Mouse (Mus musculus) forebrain, embryonic 10.5 days (tissue): ENCODE data around the gene Exoc5. TPM values are rescaled to one million over a fixed set of nuclear protein-coding genes. Genes with fewer than 3 reads are reported as not detected.

Source experiments
- DNase-seq: peaks from one replicate; pipeline ENCODE4 v3.0.0-alpha.2; 2017; ENCODE audit warnings: low spot score; ENCODE audit errors: extremely low spot score
- H3K27ac ChIP-seq: fragments of 300-500 bp; sonication (generic); 2 replicates; pipeline ENCODE4 v1.5.1; 2016; ENCODE audit warnings: mild to moderate bottlenecking
- H3K27me3 ChIP-seq: fragments of 300-500 bp; sonication (generic); 2 replicates; pipeline ENCODE4 v1.6.1; 2016; ENCODE audit warnings: mild to moderate bottlenecking; ENCODE audit not compliant: poor library complexity, severe bottlenecking
- H3K36me3 ChIP-seq: fragments of 300-500 bp; sonication (generic); replicated peaks from 2 replicates; pipeline ENCODE4 v1.6.1; 2016; ENCODE audit warnings: mild to moderate bottlenecking, moderate library complexity
- H3K4me1 ChIP-seq: fragments of 300-500 bp; sonication (generic); 2 replicates; pipeline ENCODE4 v1.6.1; 2016
- H3K4me3 ChIP-seq: fragments of 300-500 bp; sonication (generic); 2 replicates; pipeline ENCODE4 v1.5.1; 2016; ENCODE audit warnings: mild to moderate bottlenecking, moderate library complexity
- H3K9me3 ChIP-seq: fragments of 300-500 bp; sonication (generic); 2 replicates; pipeline ENCODE4 v1.6.1; 2016; ENCODE audit warnings: mild to moderate bottlenecking, moderate library complexity
- WGBS: fragments of 180-500 bp; shearing (Covaris S2); methylation state at CpG from one replicate; pipeline ENCODE4 v1.1.7; 2016; 5-methylcytosine and 5-hydroxymethylcytosine counted together
- polyA plus RNA-seq: library from polyadenylated mRNA; unstranded; fragments of >200 nt; fragmentation: Nextera tagmentation; extraction: Ambion mirVana; gene quantifications from 2 replicates; pipeline ENCODE4 v1.2.1, GENCODE M21; 2016

Exoc5 gene
- polyA plus RNA-seq, 1 experiment from 2014 or later: 66.8 TPM

DNA sequence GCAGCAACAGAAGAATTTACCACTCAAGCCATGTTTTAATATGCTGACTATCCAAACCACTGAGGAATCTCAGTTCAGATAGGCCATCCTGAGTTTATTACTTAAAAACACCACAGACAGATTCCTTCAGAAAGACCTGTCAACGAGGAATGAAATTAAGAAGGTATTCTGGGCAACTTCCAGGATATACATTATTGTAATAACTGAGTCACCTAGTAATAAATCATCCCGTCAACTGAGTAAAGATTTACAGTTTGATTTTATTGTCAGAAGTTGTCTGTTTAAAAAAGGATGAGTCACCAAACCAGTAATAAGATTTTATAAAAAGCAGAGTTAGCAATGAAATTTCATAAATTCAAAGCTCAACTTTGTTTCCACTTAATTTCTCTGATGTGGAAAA lies 2.6 kb downstream of the Exoc5 start:
- Histone ChIP-seq H3K4me1 (peaks cover 30% of the 10 kb centered on the region), H3K27me3 (no peaks in the 10 kb centered on the region), H3K9me3 (no peaks in the 10 kb centered on the region), H3K4me3 (no peak overlapping the region), H3K27ac (no peak overlapping the region), H3K36me3 (peaks cover 11% of the 10 kb centered on the region)
- WGBS: 86% methylated on average over 2 of the region's 2 CpGs
- no peak for DNase-seq

DNA sequence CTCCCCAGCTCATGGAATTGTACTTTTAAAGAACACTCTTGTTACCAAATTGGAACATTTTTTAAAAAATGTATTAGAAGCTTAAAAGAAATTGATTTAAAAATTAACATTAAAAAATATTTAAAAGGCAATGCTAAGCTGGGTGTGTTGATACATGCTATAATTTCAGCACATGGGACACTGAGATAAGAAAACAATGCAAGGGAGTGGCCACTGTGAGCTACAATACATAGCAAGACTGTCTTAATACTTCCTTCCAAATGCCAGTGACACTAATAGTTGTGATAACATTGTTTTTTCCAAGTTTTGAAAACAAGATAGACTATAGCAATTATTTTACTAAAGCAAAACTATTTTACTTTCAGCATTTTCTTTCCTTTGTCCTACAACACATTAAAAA lies 17.0 kb downstream of the Exoc5 start:
- DNase-seq: no peak
- H3K27me3 ChIP-seq: no peaks in the 10 kb centered on the region
- H3K4me1 ChIP-seq: no peaks in the 10 kb centered on the region

DNA sequence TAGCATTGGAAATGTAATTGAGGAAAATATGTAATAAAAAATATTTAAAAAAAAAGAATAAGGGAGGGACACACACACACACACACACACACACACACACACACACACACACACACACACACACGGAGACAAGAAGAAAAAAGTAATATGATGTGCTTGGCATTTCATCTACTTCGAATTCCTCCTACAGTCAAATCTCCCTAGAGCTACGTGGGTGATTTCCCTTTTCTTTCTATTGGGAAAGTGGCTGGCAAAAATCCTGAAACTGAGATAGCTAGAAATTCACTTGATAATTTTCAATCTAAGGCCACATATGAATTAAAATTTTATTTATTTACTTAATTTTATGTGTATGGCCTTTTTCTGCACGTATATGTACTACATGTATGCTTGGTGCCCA lies 20.8 kb downstream of the Exoc5 start:
- Histone ChIP-seq H3K9me3 (no peaks in the 10 kb centered on the region), H3K36me3 (peaks cover 46% of the 10 kb centered on the region), H3K27ac (no peak overlapping the region), H3K27me3 (no peaks in the 10 kb centered on the region), H3K4me1 (no peaks in the 10 kb centered on the region), H3K4me3 (no peak overlapping the region)
- DNase-seq: no peak
- 87% methylated on average over 4 of the region's 4 CpGs for WGBS

More for the DNA sequence above, 17.0 kb downstream of the Exoc5 start:
- Histone ChIP-seq H3K36me3 (peaks cover 39% of the 10 kb centered on the region), H3K9me3 (no peaks in the 10 kb centered on the region), H3K27ac (no peak overlapping the region), H3K4me3 (no peak overlapping the region)

DNA sequence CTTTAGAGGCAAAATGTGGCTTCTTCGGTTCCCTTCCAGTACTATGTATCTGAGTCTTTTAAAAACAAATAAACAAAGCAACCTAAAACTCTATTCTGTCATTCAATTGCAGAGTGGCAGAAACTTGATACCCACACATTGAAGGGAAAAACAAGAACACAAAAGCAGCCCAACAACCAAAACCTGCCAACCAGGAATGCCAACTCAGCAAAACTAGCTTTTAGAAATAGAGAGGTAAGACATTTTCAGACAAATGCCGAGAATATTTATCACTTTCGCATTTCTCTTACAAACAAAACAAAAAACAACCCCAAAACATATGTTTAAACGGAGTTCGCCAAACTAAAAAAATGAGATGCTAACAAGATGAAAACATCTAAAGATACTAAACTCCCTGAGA lies 37.5 kb downstream of the Exoc5 start:
- Histone ChIP-seq H3K4me1 (no peaks in the 10 kb centered on the region), H3K36me3 (peaks cover 77% of the 10 kb centered on the region), H3K9me3 (peaks cover 5% of the 10 kb centered on the region), H3K27me3 (no peaks in the 10 kb centered on the region), H3K4me3 (no peak overlapping the region), H3K27ac (no peak overlapping the region)
- WGBS: 94% methylated on average over 5 of the region's 5 CpGs
- DNase-seq: no peak

DNA sequence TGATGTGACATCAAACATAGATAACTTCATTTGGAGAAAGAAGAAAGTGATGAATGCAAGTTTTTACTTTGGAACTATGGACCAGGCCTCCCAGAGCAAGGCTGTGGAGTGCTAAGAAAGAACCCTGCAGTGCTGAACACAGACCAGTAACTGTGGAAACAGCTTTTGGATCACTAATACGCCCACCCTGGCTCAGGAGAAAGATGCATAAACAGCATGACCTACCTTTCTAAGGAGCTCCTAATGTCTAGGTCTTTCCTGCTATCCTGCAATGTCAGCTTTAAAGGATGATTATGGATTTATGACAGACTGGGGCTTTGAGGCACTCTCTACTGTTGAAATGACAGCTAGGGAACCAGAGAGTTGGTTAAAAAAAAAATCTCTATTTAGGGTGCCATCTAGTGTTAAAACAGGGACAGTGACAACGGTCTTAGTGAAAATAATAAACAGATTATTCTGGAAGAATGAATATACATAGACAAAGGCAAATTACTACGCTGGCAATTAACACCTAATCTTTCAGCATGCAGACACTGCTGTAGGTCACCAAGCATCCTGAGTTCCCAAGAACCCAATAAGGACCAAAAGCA lies 38.6 kb downstream of the Exoc5 start:
- Histone ChIP-seq H3K4me1 (no peaks in the 10 kb centered on the region), H3K27ac (no peak overlapping the region), H3K4me3 (no peak overlapping the region), H3K36me3 (peaks cover 72% of the 10 kb centered on the region), H3K27me3 (no peaks in the 10 kb centered on the region), H3K9me3 (peaks cover 5% of the 10 kb centered on the region)
- 76% methylated on average over 3 of the region's 3 CpGs for WGBS
- no peak for DNase-seq

DNA sequence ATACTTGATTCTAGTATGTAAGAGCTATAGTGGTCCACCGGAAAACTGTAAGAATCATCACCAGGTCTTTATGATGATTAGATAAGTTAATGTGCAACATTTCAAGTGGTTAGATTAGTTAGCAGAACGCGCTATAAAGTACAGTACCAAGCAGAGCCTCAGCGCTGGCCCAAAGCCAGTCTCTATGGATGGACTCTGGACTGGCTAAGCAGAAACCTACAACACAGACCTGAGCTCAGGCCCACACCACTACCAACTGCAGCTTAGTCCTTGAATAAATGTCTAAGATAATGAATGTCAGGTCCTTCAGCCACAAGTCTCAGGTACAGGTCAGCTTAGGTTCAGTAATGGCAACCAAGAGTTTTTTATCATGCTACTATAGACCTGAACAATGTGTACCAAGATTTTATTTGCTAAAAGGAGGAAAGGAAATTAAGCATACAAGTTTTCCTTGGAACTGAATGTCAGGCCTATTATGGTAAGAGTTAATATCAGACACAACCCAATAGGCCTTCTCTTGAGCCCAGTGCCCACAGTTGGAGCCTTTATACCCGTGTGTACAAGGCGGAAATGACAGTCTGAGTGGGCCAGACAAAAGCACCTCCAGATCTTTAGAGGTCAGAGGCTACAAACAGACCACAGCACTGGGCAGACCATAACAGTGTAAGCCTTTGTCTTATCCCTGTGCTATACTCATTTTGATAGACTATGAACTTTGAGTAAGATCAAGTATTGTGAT lies 39.2 kb downstream of the Exoc5 start:
- H3K27me3 ChIP-seq: no peaks in the 10 kb centered on the region
- H3K4me1 ChIP-seq: no peaks in the 10 kb centered on the region
- DNase-seq: no peak
- WGBS: 91% methylated on average over 6 of the region's 6 CpGs
- H3K27ac ChIP-seq: no peak overlapping the region
- peaks cover 72% of the 10 kb centered on the region for H3K36me3 ChIP-seq
- H3K9me3 ChIP-seq: peaks cover 5% of the 10 kb centered on the region
- no peak overlapping the region for H3K4me3 ChIP-seq

DNA sequence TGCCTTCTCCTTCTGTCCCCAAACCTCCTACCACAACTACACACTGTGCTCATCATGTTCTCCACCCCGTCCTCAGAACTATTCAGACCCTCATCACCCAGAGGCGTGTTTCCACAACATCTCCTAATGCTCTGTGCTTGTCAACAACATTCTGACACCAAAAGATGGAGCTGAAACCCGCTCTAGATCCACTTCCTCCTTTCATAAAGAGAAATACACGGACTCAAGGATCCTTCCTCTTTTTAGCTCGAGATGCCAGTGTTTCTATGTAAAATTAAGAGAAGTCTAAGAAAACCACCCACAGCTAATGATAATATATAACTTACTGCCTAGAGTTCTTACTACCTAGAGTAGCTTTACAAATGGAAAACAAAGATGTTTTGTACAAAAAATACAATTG lies 46.7 kb downstream of the Exoc5 start:
- WGBS: 93% methylated on average over 5 of the region's 5 CpGs
- H3K9me3 ChIP-seq: no peaks in the 10 kb centered on the region
- no peak overlapping the region for H3K27ac ChIP-seq
- peaks cover 77% of the 10 kb centered on the region for H3K36me3 ChIP-seq
- no peak for DNase-seq
- H3K4me1 ChIP-seq: no peaks in the 10 kb centered on the region
- no peak overlapping the region for H3K4me3 ChIP-seq
- no peaks in the 10 kb centered on the region for H3K27me3 ChIP-seq

DNA sequence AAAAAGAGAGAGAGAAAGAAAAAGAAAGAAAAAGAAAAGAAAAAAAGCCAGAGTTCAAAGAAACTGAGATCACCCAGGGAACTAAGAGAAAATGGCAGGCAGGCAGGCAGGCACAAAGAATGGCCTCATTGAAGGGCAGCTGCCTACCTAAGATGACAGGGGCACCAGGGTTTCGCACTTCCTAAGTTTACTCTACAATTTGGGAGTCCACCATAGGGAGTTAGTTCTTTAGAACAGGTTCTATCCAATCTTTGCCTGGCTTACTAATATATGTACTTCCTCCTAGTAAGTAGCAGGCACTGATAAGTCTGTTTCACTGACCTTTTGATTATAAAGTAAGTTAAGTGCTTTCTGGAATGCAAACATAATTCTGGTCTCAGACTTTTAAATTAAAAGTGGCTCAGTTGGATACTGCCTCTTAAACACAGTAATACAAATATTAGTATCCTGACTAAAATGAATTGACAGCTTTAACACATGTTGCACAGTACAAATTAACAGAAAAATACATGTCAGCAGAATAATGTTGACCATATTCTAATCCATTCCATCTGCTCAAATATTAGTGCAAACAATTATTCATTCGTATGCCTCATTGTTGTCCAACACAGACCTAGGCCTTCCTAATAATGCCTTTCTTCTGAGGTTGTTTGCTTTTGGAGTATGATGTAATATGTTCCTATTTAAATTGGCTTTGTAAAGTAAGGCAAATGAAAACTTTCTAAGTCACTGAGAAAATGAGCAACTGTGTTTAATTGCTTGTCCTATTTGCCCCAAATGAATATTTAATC lies 57.9 kb downstream of the Exoc5 start:
- no peaks in the 10 kb centered on the region for H3K27me3 ChIP-seq
- 88% methylated on average over 2 of the region's 2 CpGs for WGBS
- no peaks in the 10 kb centered on the region for H3K4me1 ChIP-seq
- no peak for DNase-seq
- H3K4me3 ChIP-seq: no peak overlapping the region
- H3K36me3 ChIP-seq: peaks cover 16% of the 10 kb centered on the region
- H3K27ac ChIP-seq: no peak overlapping the region
- H3K9me3 ChIP-seq: no peaks in the 10 kb centered on the region

DNA sequence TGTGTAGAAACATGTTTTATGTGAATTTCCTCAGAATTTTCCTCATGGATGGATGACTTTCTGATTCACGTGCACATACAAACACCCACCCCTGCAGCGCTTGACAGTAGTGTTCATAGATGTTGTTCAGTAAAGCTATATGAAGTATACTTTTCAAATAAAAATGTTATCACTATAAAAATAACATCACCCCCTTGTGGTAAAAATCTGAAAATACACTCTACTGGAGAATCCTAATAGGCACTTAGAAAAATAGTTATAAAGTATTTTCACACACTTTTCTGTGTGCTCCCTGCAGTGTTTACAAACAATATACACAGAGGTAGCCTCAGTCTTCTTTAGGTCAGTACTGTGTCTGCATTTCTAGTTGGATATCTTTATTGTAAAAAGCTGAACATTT lies 58.5 kb downstream of the Exoc5 start:
- Histone ChIP-seq H3K27ac (no peak overlapping the region), H3K4me3 (no peak overlapping the region), H3K4me1 (no peaks in the 10 kb centered on the region), H3K9me3 (no peaks in the 10 kb centered on the region), H3K27me3 (no peaks in the 10 kb centered on the region), H3K36me3 (peaks cover 12% of the 10 kb centered on the region)
- WGBS: 91% methylated on average over 2 of the region's 2 CpGs
- DNase-seq: no peak

DNA sequence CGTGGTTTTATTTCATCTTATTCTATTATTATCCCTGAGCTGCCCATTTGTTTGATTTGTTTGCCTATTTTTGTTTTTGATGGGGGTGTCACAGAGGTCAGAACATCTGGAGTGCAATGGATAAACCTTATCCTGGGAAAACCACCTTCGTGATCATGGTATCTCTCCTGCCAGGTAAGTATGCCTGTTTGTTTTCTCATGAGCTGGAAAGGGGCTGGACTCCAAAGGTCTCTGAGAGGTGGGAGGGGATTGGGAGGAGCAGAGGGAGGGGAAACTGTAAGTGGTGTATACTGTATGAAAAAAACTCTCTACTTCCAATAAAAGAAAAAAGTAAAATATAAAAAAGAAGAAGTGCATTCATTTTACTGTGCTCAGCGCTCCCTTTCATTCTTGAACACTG lies 64.8 kb downstream of the Exoc5 start:
- WGBS: 85% methylated on average over 3 of the region's 3 CpGs
- Histone ChIP-seq H3K27me3 (no peaks in the 10 kb centered on the region), H3K4me3 (no peak overlapping the region), H3K9me3 (no peaks in the 10 kb centered on the region), H3K36me3 (no peaks in the 10 kb centered on the region), H3K4me1 (no peaks in the 10 kb centered on the region), H3K27ac (no peak overlapping the region)
- DNase-seq: no peak

DNA sequence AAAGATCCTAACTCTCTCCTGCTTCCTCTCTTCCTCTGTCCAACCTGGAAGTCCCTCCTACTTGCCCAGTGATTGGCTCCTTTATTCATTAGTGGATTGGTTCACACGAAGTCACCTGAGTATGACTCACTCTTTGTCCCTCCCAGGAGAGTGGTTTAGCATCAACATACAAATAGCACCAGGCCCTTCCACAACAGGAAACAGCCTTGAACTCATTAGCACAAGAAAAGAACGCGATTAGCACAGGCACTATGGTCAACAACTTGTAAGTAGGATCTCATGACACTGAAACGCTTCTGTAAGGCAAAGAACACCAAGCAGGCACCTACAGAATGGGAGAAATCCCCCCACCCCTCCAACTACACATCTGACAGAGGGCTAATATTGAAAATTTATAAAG lies 67.7 kb downstream of the Exoc5 start:
- Histone ChIP-seq H3K4me1 (no peaks in the 10 kb centered on the region), H3K4me3 (no peak overlapping the region), H3K36me3 (no peaks in the 10 kb centered on the region), H3K27me3 (no peaks in the 10 kb centered on the region), H3K9me3 (no peaks in the 10 kb centered on the region), H3K27ac (no peak overlapping the region)
- no peak for DNase-seq
- 51% methylated on average over 4 of the region's 4 CpGs for WGBS

DNA sequence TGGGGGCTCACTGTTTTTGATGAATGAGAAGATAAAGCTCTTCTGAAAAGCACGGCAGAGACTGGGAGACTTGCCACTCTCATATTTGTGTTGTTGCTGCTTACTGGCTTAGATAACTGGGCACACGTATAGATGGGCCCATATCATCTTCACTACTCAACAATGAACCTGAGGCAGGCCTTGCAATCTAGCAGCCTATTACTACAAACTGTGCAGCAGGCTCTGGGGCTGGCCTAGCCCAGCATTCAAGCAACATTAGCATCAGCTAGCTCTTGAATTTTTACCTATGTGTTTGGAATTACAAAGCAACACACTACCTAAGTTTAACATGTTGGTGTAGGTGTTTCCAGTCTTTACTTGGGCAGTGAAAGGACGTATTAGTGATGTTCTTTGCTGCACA lies 72.6 kb downstream of the Exoc5 start:
- Histone ChIP-seq H3K9me3 (no peaks in the 10 kb centered on the region), H3K4me3 (no peak overlapping the region), H3K27ac (no peak overlapping the region), H3K4me1 (peaks cover 32% of the 10 kb centered on the region), H3K27me3 (no peaks in the 10 kb centered on the region; the same call in 1 of the 2 replicates), H3K36me3 (no peaks in the 10 kb centered on the region)
- WGBS: 89% methylated on average over 3 of the region's 3 CpGs
- no peak for DNase-seq

DNA sequence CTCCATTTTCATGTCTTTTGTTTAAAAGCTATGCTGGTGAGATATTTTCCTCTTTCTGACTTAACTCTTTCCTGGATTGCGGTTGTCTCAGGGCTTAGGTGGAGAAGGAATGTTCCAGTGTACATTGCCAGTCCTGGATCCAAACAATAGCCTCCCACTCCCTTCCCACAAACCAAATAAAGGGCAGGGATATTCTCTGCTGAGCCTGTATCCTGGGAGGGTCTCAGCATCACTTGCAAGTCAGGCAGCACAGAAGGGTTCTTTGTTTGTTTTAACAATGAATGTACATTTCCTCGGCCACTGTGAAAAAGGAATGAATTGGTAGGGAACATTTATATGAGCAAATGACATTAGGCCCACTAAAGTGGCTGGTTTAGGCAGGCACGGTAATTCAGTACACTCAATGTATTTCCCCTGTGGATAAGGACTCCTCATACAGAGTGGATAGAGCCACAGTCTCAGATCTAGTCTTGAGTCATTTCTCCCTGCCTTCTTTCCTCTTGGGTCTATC lies 74.3 kb downstream of the Exoc5 start:
- Histone ChIP-seq H3K4me1 (peaks cover 32% of the 10 kb centered on the region), H3K27me3 (peaks cover 6% of the 10 kb centered on the region; the same call in 1 of the 2 replicates), H3K4me3 (no peak overlapping the region), H3K27ac (peak overlapping the region; percentile 79), H3K36me3 (no peaks in the 10 kb centered on the region), H3K9me3 (no peaks in the 10 kb centered on the region)
- 22% methylated on average over 3 of the region's 3 CpGs for WGBS
- no peak for DNase-seq
